Mouse (Mus musculus): ENCODE results near the gene Rimbp2.
"Not testable (repeated sequence)": the region's sequence is repeated elsewhere in the genome, so short reads cannot be mapped to it uniquely, and the experiment has no call there.

The Rimbp2 gene

DNA sequence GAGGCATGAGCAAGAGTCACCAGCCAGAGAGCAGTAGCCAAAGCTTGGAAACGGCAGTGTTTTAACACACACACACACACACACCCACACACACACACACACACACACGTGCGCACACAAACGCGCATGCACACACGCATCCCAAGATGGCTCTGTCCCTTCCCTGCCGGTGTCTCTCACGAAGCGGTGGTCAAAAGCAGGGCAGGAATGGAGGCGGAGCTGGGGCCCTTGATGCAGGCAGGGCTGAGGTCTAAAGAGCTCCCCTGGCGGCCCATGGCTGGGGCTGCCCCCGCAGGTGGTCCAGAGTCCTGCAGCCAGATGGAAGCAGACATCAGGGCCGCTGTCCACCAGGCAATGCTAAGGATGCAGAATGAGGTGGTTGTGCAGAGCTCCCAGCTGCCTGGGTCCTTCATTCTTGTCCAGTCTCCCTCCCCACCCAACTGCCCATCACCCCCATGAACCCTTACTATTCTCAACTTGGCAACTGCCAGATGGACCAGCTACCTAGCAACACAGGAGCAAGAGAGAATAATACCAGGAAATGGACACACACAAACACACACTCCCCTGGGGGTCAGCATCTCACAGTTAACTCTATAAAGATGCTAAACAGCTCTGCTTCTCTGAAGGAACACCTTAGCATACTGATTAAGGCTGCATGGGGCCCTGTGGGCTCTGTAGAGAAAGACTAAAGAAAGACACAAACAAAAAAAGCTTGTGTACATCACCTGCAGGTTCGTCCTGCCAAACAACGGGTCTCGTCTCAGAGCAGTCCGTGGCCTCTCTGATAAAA, at the start of gene Rimbp2:
Rimbp2 (minus strand) TSS at position 209 of the 793 bp plus-strand sequence.
- DNase-seq = no peak

DNA sequence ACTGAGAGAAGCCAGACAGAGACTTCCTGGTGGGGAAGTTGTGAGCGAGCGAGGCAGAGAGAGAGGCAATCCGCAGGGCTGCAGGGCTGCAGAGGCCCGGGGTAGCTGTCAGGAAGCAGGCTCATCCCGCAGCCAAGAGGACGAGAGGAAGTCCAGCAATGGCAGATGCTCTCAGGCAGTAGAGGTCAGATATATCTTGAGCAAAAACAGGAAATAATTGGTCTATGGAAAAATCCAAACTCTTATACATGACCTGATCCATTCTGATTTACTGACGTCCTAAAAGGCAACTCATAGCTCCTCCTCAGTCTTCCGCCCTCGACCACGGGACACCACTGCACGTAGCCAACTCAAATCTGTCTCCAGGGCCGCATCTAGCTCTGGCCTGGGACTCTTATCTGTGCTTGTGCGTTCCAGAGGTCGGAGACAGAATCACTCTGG, 49.3 kb upstream of the Rimbp2 start:
- DNase-seq = no peak

DNA sequence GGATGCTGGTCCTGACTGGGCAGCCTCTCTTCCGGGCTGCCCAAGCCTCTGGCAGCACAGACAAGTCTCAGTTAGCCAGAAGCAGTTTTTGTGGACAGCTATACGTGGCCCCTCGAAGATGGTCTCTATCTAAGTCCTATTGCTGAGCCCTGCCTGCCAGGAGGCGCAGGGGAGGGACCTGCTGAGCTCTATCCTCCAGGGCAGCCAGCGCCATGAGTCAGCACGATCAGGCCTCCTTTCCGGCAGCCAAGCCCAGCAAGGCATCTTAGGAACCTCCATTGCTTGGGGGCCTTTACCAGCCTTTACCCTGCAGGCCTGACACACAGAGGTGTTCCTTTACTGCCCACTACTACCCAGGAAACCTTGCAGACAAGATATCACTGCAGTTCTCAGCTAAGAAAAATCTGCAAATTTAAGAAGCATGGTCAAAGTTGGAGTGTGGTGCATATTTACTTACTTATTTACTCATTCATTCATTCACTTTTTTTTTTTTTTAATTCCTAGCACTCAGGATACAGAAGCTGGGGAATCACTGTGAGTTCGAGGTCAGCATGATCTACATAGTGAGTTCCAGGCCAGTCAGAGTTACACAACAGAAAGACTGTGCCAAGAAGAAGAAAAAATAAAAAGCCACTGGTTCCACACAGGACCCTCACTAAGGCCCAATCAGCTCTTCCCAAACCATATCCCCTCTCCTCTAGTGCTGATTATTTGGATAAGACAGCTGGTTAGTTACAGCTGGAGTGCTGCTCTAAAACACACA, 47.6 kb upstream of the Rimbp2 start:
- no peak for DNase-seq

DNA sequence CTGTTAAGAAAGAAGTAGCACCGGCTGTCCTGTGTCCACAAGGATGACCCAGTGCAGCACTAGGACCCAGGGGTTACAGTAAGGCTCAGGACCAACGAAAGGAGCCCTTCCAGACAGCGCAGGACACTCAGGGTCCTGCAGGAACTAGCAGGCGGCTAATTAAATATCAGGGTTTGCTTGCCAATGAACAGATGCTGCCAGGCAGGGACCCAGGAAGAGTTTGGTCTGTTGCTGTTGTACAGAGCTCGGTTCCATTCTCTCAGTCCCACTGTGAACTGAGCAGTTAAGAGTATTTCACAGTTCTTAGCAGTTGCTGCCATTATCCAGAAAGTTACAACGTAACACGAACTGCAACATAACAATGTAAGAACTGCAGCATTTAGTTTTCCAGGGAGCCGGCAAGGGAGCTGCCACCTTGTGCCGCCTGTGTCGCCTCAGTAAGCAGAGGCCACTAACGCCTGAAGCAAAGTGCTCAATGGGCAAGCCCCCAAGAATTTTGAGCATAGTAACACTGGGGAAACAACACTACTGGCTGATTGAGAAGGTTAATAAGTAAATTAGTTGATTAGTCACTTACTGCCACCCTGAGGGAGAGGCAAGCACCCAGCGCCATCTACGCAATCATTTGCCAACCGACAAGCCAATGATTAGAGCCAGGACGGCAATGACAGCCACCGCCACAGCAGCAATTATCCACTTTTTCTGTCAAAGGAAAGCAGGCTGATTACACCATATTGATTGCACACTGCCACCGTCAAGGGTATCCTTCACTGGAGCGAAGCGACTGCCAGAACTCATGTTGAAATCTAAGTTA, 34.1 kb upstream of the Rimbp2 start:
- DNase-seq = no peak

DNA sequence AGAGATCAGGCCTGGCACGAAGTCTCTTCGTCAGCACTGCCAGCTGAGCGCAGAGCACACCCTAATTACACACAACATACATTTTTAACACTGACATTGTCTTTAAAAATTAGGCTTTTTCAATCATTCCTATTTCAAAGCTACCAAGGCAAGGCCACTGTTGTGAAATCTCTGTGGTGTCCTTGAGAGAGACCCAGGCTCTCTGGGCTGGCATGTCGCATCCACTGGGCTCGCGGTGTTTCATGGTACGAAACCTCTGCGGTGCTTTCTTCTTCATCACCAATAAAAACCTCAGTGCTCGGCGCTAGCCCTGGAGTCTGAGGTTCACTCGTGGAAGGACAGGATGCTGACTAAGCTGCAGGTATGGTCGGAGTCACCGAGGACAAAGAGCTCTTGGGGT, 32.7 kb upstream of the Rimbp2 start:
- no peak for DNase-seq

DNA sequence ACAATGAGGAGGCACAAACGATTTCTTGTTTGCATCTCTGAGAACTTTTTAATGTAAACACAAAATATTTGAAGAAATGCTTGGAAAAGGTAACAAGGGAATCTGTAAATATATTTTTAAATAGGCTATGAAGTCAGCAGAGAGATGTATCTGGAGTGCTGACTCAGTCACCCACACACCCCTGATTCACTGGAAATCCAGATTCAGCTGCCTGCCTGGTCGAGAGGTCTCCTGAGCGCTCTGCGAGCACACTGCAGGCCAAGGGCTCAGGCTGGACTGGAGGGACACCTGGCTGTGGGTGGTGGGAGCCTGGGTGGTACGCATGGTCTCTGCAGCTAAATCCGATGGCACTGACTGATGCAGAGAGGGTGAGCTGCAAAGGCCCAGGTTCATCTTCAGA, 31.2 kb upstream of the Rimbp2 start:
- no peak for DNase-seq

DNA sequence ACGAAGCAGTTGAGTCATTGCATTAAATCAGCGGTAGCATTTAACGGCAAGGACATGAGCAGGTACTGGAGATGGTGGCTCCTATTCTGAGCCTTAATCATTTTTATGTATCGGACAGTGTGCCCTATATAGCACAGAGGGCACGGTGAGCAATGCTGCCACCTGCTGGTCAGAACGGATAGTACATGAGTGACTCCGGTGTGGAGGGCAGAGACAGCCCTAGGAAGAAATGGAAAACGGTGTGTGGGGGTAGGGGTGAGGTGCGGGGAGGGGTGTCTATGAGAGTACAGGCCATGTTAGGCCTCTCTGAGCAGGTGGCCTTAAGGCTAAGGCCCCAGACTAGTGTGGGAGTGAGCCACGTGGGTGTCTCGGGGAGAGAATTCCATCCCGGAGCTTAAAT, 28.3 kb upstream of the Rimbp2 start:
- peak in 1 of 2 experiments; percentile 66 for DNase-seq

DNA sequence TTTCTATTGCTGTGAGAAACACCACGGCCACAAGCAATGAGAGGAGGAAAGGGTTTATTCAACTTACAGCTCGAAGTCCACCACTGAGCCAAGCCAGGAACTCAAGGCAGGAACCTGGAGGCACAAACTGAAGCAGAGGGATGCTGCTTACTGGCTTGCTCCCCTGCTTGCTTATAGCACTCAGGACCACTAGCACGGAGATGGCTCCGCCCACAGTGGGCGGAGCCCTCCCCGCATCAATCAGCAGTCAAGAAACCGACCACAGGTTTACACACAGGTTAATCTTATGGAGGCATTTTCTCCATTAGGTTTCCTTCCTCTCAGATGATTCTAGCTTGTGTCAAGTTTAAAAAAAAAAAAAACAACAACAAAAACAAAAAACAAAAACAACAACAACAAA, 27.6 kb upstream of the Rimbp2 start:
- DNase-seq = no peak

DNA sequence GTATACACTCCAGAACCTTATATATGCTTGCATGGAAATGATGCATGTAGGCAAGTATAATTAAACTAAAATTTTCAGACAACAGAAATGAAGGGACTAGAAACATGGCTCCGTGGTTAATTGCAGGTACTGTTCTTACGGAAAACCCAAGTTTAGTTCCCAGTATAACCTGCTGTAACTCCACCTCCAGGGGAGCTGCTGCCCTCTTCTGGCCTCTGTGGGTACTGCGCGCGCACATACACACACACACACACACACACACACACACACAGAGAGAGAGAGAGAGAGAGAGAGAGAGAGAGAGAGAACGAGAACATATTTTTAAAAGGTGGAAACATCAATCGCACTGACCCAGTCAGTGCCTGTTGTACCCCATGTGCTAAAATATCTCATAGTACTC, 25.7 kb upstream of the Rimbp2 start:
- DNase-seq = no peak

DNA sequence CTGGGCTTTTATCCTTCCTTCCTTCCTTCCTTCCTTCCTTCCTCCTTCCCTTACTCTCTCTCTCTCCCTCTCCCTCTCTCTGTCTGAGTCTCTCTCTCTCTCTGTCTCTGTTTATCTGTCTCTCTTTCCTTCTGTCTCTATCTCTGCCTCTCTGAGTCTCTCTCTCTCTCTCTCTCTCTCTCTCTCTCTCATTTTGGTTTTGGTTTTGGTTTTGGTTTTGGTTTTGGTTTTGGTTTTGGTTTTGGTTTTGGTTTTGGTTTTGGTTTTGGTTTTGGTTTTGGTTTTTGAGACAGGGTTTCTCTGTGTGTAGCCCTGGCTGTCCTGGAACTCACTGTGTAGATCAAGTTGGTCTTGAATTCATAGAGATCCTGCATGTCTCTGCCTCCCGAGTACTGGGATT, 24.2 kb upstream of the Rimbp2 start:
- not testable (repeated sequence) for DNase-seq

DNA sequence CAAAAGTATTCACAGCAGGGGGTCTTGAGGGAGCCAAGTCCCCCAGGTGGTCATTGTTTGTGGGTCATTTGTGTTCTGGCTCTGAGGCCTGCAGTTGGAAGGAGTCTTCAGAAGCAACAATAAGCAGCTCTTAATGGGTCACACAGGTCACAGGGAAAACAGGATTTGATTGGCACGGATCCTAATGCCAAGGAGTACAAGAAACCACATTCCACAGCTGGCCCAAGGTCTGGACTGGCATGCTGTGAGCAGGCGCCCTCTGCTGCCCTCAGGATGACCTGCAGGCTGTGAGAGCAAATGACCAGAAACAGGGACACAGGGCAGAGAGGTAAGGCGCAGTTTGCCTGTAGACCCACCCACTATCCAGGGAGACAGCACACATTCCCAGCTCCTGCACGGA, 23.0 kb upstream of the Rimbp2 start:
- no peak for DNase-seq

DNA sequence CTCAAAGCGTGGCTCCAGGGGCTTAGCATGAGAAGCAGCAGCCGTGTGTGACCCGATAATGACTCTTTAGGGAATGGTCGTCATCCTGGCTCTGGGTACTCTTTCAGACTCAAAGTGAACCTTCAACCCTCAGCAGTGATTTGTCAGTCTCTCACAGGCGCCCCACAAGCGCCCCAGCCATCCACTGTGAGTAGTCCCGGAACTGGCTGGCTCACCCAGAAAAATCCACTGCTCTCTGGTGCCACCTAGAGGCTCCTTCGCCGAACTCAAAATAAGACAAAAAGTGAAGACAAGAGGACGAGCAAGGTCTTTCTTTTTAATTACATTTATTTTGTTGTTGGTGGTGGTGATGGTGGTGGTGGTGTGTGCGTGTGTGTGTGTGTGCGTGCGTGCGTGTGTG, 18.0 kb upstream of the Rimbp2 start:
- peak in 1 of 2 experiments; percentile 58 for DNase-seq

DNA sequence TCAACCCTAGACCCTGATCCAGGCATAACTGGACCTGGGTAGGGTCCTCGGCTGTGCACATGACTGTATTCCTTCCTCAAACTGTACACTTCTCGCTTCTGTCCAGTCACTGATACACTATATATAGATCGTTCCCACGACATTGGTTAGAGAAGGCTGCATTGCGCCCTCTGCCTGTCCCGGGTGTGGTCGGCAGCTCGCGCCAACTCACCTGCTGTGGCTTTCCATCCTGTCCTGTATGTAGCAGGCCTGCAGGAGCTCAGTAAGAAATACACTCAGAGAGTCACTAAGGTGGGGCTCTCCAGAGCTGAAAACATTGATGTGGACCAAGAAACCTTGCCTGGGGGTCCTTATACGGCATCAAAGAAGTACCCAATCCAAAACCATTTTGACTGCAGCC, 17.6 kb upstream of the Rimbp2 start:
- no peak for DNase-seq

DNA sequence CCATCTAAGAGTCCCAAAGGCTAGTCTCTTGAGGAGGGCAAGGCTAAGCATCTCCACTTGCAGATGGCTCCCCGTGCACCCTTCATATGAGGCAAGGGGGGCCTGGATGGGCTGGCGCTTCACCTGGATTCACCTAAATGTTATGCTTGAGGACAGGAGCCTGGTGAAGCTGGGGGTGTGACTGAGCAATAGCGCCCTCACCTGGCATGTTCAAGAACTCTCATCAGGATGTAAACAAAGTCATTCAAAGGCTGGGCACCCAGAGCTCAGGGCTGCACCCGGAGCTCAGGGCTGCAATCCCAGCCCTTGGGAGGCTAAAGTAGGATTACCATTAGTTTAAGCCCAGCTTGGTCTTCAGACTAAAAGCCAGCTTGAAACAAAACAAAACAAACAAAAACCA, 11.1 kb upstream of the Rimbp2 start:
- no peak for DNase-seq

DNA sequence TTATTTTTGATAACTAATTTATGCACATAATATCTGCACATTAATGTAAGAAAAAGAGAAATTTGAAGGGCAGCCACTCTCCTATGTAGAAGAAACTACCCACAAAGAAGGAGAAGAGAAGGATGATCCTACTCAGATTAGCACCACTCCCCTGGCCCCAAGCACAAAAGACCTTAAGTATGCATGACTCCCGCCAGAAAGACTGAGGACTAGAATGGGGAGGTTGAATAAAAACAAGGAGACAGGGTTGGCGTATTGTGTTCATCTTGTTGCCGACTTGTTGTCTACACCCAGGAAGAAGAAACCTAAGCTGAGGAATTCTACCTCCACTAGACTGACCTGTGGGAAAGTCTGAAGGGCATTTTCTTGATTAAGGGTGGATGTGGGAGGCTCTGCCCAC, 5.6 kb upstream of the Rimbp2 start:
- DNase-seq = no peak

DNA sequence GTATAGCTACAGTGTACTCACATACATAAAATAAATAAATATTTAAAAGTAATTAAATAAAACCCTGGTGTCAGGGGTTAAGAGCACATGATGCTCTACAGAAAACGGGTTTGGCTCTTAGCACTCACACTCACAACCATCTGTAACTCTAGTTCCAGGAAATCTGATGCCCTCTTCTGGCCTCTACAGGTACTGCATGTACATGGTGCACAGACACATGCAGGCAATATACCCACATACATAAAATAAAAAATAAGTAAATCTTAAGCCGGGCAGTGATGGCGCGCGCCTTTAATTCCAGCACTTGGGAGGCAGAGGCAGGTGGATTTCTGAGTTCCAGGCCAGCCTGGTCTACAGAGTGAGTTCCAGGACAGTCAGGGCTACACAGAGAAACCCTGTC, 1.1 kb upstream of the Rimbp2 start:
- not testable (repeated sequence) for DNase-seq

DNA sequence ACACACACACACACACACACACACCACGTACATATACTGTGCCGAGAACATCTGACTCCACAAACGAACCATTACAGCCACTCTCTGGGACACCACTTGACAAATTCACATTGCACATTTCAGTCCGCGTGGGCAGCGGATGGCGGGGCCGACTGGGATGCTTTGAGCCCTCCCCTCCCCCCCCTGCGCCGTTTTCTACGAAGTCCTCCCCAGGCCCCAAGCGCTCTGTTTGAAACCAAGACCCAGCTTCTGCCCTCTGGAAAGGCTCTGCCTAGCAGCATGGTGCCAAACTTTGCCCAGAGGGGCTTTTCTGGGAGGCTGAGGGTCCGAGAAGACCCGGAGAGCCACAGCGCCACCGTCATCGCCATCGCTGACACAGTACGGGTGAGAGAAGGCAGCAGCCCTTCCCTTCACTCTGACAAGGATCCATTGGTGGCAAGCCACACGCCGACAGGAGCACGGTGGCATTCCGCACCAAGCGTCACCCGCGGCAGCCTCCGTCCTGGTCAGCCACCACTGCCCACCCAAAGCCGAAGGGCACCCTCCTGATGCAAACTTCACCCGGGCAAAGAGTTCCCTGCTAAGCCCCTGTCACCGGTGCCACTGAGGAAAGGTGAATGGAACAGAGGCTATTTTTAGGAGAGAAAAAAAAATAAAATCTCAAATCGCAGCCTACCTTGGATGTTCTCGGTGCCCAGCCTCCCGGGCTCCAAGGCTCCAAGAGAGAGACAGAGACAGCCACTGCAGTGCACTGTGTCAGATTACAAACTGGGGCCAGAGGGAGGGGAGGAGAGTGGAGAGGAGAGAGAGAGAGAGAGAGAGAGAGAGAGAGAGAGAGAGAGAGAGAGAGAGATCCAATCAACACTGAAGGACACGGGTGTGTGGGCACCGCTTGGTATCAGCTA, 743 bp downstream of the Rimbp2 start:
- no peak for DNase-seq

DNA sequence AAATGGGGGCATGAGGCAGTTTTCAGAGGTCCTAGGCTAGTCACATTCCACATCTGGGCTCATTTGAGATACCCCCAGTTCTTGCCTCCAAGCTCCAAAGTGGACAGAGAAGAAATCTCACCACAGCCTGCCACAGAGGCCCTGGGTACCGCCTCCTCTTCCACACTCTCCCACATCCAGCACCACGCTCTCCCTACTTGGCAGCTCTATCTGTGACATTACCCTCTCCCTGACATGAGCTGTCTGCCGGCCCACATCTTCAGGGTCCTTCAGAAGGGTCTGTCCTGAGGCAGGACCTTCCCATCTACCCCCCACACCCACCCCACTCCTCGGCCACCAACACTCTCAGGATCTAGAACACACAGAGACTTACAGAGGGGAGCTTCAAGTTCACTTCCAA, 1.8 kb downstream of the Rimbp2 start:
- DNase-seq = no peak

DNA sequence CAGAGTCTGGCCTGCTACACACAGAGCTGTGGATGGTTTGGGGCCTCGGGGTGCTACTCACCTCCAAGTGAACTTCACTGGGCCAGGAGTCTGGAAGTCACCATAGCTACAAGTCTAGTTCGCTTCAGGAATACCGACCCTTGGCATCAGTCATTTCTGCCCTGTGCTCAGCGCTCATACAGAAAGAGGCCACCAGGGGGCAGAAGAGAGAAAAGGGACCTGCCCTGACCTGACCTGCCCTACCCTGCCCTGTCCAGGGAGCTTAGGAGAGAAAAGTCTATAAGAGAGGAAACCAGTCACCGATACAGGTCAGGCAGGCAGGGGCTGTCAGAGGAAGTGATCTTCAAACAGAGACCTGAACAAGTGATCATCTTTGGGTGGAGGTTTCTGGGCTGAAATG, 6.2 kb downstream of the Rimbp2 start:
- DNase-seq = no peak

DNA sequence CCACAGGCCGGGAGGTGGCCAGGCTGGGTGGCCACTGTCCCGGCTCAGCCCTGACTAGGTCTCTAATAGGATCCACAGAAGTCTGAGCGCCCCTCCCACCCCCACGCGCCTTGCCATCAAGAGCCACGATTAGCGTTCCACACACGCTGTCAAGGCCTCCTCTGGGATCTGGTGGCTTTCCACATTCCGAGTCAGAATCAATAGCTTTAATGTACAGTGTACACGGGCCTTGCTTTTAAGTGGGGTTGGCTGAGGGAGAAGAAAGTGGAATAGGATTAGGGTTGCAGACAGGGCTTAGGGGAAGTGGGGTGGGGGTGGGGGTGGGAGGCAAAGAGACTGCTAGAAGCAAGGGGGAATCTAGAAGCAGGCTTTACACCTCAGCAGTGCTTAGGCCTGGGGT, 12.8 kb downstream of the Rimbp2 start:
- DNase-seq = no peak

DNA sequence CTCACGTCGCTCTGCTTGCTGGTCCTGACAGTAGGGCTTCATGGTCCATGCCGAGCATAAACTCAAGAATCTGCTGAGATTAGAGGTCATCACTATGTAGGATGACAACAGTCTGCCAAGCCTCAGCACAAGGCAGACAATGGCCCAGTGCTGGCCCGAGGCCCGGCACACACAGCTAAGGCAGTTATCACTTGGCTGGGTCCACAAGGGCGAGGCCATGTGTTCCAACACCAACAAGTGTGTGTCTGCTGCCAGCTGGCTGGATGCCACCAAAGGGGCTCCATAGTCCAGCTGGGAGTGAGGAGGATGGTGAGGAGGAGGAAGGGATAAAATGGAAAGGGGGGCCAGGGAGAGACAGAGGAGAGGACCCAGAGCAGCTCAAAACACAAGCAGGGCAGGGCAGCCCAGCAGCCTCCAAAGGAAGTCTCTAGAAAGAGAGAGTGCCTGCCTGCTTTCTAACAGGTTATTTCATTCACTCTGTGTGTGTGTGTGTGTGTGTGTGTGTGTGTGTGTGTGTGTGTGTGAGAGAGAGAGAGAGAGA, 17.9 kb downstream of the Rimbp2 start:
- DNase-seq = no peak

DNA sequence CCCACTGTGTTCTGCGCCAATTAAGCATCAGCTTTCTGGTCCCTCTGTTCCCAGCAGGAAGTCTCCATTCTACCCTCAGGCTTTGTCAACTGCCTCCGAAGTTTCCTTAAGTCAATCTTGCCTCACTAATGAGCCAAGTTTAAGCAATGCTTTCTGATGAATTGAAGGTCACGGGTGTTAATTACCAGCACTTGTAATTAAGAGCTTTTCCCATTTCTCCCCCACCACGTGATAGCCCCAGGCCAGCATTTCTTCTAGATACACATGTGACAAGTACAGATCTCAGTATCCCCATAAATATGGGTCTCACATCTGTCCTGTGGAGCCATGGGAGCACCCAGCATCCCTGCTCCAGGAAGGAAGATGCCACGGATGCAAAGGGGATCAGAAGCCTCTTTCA, 20.5 kb downstream of the Rimbp2 start:
- no peak for DNase-seq
